Mouse (Mus musculus) left cerebral cortex, adult 2 months (tissue): ENCODE measurements around the gene Il1b. TPM values are rescaled to one million over a fixed set of nuclear protein-coding genes. Genes with fewer than 3 reads are reported as not detected.
A peak's percentile ranks its signal among the peaks of the same experiment; 100 is the strongest.

ENCODE experiments used
- DNase-seq, 2 experiments: peaks; one replicate each; pipeline ENCODE4 v3.0.0; 2021 to 2022; ENCODE audit warnings: low spot score in 2 of 2, mixed read lengths in 1 of 2; ENCODE audit errors: extremely low spot score in 1 of 2
- H3K27ac ChIP-seq: fragments of 200-600 bp; 2 replicates; pipeline ENCODE4 v1.8.1; 2022
- H3K4me3 ChIP-seq: fragments of 200-600 bp; 2 replicates; pipeline ENCODE4 v1.8.1; 2022
- CTCF ChIP-seq: fragments of 200-600 bp; IDR thresholded peaks from 2 replicates; pipeline ENCODE4 v1.8.1; 2022; ENCODE audit warnings: antibody characterized with exemption, mild to moderate bottlenecking, moderate library complexity
- intact Hi-C: fragments of 180-260 bp; cut with DNase I; formaldehyde crosslinking; loops from one replicate; pipeline ENCODE4 v1.15.1; 2025
- total RNA-seq, 2 experiments: library from RNA; stranded (reverse); gene quantifications; 2 replicates each; pipeline ENCODE4 v1.2.3; 2021

The Il1b gene
- total RNA-seq, 2 experiments from 2014 or later = 0.42 to 1.1 TPM

- no peak overlapping the region for H3K4me3 ChIP-seq
- no peak overlapping the region for H3K27ac ChIP-seq
- no peak for DNase-seq
- TF ChIP-seq CTCF = peak; percentile 52
- intact Hi-C loops = no loop called here
Measured at GRCm38 (mm10) chr2:129393524-129393923, 22.6 kb upstream of the Il1b start.

GRCm38 (mm10) chr2:129390161-129390560, 19.2 kb upstream of the Il1b start:
- Histone ChIP-seq H3K27ac (no peak overlapping the region), H3K4me3 (no peak overlapping the region)
- TF ChIP-seq CTCF = no peak
- intact Hi-C loops = no loop called here
- DNase-seq = no peak

GRCm38 (mm10) chr2:129389323-129389722, 18.4 kb upstream of the Il1b start:
- no peak for TF ChIP-seq CTCF
- Histone ChIP-seq H3K27ac (no peak overlapping the region), H3K4me3 (no peak overlapping the region)
- no peak for DNase-seq
- intact Hi-C loops = no loop called here

GRCm38 (mm10) chr2:129385331-129385730, 14.4 kb upstream of the Il1b start:
- H3K27ac ChIP-seq = no peak overlapping the region
- DNase-seq = no peak
- TF ChIP-seq CTCF = no peak
- no peak overlapping the region for H3K4me3 ChIP-seq
- intact Hi-C loops = no loop called here

- no peak for TF ChIP-seq CTCF
- Histone ChIP-seq H3K4me3 (no peak overlapping the region), H3K27ac (no peak overlapping the region)
- intact Hi-C loops = no loop called here
- DNase-seq = no peak
Measured at GRCm38 (mm10) chr2:129384272-129384660, 13.3 kb upstream of the Il1b start.

- no peak overlapping the region for H3K4me3 ChIP-seq
- no peak for TF ChIP-seq CTCF
- intact Hi-C loops = no loop called here
- no peak overlapping the region for H3K27ac ChIP-seq
- DNase-seq = no peak
Measured at GRCm38 (mm10) chr2:129383512-129384271, 12.8 kb upstream of the Il1b start.

- Histone ChIP-seq H3K4me3 (no peak overlapping the region), H3K27ac (no peak overlapping the region)
- intact Hi-C loops = no loop called here
- TF ChIP-seq CTCF = no peak
- no peak for DNase-seq
Measured at GRCm38 (mm10) chr2:129380746-129381474, 10.0 kb upstream of the Il1b start.

GRCm38 (mm10) chr2:129380211-129380610, 9.3 kb upstream of the Il1b start:
- intact Hi-C loops = no loop called here
- no peak for TF ChIP-seq CTCF
- no peak for DNase-seq
- H3K27ac ChIP-seq = no peak overlapping the region
- no peak overlapping the region for H3K4me3 ChIP-seq

- intact Hi-C loops = no loop called here
- DNase-seq = no peak
- TF ChIP-seq CTCF = no peak
Measured at GRCm38 (mm10) chr2:129373307-129373706, 2.4 kb upstream of the Il1b start.

GRCm38 (mm10) chr2:129369615-129370014, 1.3 kb downstream of the Il1b start:
- no peak for DNase-seq
- intact Hi-C loops = no loop called here
- no peak overlapping the region for H3K4me3 ChIP-seq
- TF ChIP-seq CTCF = no peak
- H3K27ac ChIP-seq = no peak overlapping the region

More at GRCm38 (mm10) chr2:129373307-129373706, 2.4 kb upstream of the Il1b start:
- H3K4me3 ChIP-seq = no peak overlapping the region
- H3K27ac ChIP-seq = no peak overlapping the region

GRCm38 (mm10) chr2:129368795-129369194, 2.1 kb downstream of the Il1b start:
- intact Hi-C loops = no loop called here
- Histone ChIP-seq H3K4me3 (no peak overlapping the region), H3K27ac (no peak overlapping the region)
- no peak for TF ChIP-seq CTCF
- no peak for DNase-seq

GRCm38 (mm10) chr2:129368106-129368505, 2.8 kb downstream of the Il1b start:
- intact Hi-C loops = no loop called here
- H3K27ac ChIP-seq = no peak overlapping the region
- no peak for TF ChIP-seq CTCF
- DNase-seq = no peak
- H3K4me3 ChIP-seq = no peak overlapping the region
